Mouse (Mus musculus): ENCODE measurements around the gene Rpl21.

Rpl21 gene

GRCm38 (mm10) chr5:146832769-146833448, at the start of gene Rpl21:
Gene Rpl21, plus strand, starts transcription at chr5:146832890.
- DNase-seq = peak; percentile 93 to 94

DNA sequence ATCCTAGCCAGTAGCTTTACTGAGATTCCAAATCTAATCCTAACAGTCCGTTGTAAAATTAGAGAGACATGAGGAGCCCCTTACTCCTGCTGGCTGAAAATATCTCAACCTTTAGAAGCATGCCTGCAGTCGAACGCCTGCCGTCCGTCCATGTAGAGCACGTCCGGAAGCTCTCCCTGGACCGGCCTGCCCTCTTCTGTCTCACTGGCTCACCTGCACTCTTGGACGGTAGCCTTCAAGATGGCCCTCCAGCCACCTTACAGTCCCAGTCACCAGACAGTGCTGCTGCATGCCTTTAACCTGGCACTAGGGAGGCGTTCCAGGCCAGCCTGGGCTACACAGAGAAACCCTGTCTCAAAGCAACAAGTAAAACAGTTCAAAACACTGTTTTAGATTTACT, 49.4 kb upstream of the Rpl21 start:
- DNase-seq = peak; percentile 57 to 58

GRCm38 (mm10) chr5:146783891-146784290, 48.8 kb upstream of the Rpl21 start:
- DNase-seq = no peak

DNA sequence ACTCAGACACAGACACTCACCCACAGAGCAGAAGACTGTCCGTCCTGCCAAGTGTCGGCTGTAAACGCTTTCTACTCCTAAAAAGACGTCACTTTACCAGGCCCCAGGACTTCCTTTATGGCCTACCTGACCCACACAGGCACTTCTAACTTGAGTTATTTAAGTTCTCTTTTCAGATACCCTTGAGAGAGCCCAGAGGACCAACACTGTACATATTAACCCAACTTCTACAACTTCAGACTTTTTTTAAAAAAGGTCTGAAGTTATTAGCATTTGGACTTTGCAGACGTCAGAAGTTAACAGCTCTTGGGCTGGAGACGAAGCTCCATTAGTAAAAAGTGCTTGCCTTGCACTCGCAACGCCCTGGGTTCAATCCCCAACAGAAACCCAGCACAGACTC, 46.6 kb upstream of the Rpl21 start:
- DNase-seq = peak in 1 of 2 experiments; percentile 41

DNA sequence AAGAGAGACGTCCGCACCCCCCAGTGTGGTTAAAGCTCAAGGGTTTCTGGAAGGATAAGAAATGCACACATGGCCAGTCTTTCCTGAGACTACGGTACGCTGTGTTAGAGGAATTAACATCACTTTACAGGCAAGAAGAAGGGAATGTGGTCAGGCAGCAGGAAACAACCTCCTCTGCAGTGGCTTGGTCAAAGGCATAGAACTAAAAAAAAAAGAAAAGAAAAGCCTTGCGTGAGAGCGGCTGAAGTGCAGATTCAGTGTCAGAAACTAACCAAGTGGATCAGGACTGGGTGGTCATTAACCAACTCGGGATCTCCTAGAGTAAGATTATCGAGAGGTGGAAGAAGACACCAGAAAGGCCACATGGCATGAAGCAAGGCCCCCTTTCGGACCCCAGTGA, 43.3 kb upstream of the Rpl21 start:
- peak; percentile 67 to 77 for DNase-seq

- DNase-seq = no peak
These were observed 41.7 kb upstream of the Rpl21 start for GRCm38 (mm10) chr5:146790944-146791343.

- no peak for DNase-seq
These were observed 40.4 kb upstream of the Rpl21 start for GRCm38 (mm10) chr5:146792140-146792791.

DNA sequence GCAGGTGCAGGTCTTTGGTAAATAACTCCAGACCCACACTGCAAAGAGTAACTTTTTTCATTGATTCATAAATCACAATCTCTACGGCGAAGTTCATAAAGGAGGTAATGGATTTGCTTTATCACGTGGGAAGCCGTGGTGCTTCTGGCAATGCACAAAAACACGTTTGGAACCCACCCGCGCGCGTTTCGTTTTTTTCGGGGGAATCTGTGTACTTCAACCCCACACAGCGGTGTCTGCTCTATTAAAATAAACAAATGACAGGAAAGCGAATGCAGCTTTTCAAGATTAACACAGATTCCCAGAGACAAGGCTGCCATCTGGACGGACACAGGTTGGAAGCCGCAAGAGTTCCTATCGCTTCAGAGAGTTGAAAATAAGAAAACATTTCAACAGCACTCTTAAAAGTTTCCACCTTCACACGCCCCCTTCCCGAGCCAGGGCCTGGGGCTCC, 39.0 kb upstream of the Rpl21 start:
- DNase-seq = no peak

DNA sequence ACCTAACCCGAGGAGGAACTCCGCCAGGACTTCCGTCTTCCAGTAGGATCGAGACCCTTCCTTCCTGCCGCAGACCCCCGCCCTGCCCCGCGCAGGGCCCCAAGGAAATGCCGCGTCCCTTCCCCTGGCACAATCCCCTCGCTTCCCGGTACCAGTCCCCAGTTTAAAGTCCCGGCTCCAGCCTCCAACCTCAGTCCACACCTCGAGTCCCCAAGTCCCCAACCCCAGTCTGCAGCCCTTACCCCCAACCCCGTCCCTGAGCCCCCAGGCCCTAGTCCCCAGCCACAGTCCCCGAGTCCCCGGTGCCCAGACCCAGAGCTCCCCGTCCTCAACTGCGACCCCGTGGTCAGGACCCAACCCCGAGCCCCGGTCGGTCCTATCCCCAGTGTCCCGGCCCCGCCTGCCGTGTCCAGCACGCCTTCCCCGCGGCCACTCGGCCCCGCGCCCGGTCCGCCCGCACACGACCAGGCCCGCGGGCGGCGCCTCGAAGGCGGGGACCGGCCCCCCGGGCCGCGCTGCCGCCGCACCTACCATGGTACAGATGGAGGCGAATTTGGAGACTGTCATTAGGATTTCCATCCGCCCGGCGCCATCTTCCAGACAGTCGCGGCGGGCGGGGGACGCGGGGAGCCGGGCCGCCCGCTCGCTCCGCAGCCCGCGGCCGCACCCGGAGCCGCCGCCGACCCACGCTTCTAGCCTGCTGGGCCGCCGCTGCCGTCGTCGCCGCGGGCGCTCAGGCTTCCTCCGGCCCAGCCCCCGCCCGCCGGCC, 38.4 kb upstream of the Rpl21 start:
- DNase-seq = no peak

- DNase-seq = peak; percentile 96 to 98
These were observed 37.8 kb upstream of the Rpl21 start, which contains the start of gene Usp12 for GRCm38 (mm10) chr5:146794853-146795252. Gene Usp12, minus strand, starts transcription at chr5:146795006.

GRCm38 (mm10) chr5:146795728-146796127, 37.0 kb upstream of the Rpl21 start:
- DNase-seq = no peak

- DNase-seq = no peak
These were observed 34.7 kb upstream of the Rpl21 start for GRCm38 (mm10) chr5:146798031-146798430.

DNA sequence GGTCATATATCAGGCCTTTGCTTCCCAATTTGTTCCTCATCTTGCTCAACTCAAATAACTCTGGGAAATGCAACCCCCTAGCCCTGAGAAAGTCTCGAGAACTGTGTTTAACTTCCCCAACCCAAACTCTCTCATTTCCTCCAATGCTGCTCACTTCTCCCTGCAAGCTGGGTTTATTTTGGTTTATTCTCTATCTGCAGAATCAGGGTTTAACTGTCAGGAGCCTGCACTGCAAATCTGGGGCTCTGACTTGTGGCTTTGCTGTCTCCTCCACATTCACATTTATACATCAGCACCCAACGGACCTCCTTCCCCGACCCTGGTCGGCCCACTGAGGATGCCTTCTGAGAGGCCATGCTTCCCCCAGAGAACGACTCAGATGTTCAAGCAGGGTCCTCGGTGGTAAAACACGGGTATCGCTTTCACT, 26.7 kb upstream of the Rpl21 start:
- DNase-seq = no peak

- DNase-seq = no peak
These were observed 22.7 kb upstream of the Rpl21 start for GRCm38 (mm10) chr5:146809951-146810350.

GRCm38 (mm10) chr5:146812866-146813265, 19.8 kb upstream of the Rpl21 start:
- no peak for DNase-seq

DNA sequence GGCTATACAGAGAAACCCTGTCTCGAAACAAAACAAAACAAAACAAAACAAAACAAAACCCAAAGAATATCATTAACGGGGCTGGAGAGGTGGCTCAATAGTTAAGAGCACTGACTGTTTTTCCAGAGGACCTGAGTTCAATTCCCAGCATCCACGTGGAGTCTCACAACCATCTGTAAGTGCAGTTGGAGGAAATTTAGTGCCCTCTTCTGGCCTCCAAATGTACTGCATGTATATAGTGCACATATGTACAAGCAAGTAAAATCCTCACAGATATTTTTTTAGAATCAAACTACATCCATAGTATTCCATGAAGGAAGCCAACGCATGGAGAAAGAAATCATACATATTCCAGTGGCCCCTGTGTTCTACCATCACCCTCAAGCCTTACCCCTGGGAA, 19.3 kb upstream of the Rpl21 start:
- DNase-seq = no peak

DNA sequence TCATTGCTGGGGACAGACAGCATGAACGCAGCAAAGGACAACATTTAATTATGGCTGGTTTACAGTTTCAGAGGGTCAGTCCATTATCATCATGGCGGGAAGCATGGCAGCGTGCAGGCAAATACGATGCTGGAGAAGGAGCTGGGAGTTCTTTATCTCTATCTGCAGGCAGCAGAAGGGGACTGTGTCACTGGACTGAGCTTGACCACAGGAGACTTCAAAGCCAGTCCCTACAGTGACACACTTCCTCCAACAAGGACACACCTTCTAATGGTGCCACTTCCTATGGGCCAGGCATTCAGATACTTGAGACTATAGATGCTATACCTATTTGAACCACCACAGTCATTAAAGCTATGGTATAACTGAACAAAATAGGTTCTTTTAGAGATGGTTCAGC, 17.3 kb upstream of the Rpl21 start:
- DNase-seq = no peak

DNA sequence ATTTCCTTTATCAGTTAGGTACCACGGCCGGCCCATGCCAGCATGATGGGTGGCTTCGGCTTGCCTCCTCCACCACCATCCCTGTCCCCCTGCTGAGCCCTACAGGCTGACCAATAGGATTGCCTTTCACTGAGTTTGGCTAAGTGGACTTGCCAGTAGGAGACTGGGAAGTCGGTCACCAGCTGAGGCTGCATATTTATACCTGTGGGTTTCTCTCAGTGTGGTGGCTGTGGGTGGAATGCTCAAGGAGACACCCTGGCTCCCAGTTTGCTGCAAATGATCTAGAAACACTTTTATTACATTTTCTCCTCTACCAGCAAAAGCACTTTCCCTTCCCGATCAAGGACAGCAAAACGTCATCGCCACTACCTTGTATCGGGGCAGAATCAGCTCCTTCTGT, 15.1 kb upstream of the Rpl21 start:
- DNase-seq = no peak

GRCm38 (mm10) chr5:146818906-146819623, 13.6 kb upstream of the Rpl21 start:
- DNase-seq = peak in 1 of 2 experiments; percentile 28

- DNase-seq = no peak
These were observed 9.7 kb upstream of the Rpl21 start for GRCm38 (mm10) chr5:146823005-146823404.

- no peak for DNase-seq
These were observed 3.2 kb upstream of the Rpl21 start for GRCm38 (mm10) chr5:146829528-146829927.

GRCm38 (mm10) chr5:146832435-146832768, 288 bp upstream of the Rpl21 start:
- DNase-seq = no peak

- no peak for DNase-seq
These were observed 1.0 kb downstream of the Rpl21 start for GRCm38 (mm10) chr5:146833673-146834201.

All from kidney, adult 8-10 months (tissue).